Mouse (Mus musculus) c-Kit-negative CD71-positive TER-119-positive erythroid progenitor cells, embryonic 14.5 days (primary cell): ENCODE measurements around the gene St7.
"Not testable (repeated sequence)": the region's sequence is repeated elsewhere in the genome, so short reads cannot be mapped to it uniquely, and the experiment has no call there.

Source experiments
- DNase-seq: peaks from one replicate; pipeline ENCODE4 v3.0.0-alpha.2; 2013; ENCODE audit warnings: low read depth, low spot score

The St7 gene

GRCm38 (mm10) chr6:17692647-17693046 lies at the start of gene St7:
St7 (plus strand) TSS chr6:17692933.
- DNase-seq: no peak

DNA sequence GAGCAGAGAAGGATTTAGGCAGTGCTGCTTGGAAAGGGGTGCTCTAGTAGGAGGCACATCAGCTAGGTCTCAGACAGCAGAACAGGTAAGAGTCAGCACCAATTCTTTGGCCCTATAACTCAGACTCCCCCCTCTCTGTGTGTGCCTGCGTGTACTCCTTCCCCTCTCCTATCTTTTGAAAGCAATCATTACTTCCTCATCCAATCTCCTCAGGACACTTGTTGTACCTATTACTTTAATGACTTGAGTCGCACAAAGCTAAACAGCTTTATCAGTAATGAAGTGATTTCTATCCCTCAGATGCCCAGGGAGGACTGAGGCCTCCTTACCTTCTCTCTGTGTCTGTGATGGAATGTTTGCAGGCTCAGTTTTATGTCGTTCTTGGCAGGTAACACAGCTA lies 46.6 kb upstream of the St7 start:
- no peak for DNase-seq

DNA sequence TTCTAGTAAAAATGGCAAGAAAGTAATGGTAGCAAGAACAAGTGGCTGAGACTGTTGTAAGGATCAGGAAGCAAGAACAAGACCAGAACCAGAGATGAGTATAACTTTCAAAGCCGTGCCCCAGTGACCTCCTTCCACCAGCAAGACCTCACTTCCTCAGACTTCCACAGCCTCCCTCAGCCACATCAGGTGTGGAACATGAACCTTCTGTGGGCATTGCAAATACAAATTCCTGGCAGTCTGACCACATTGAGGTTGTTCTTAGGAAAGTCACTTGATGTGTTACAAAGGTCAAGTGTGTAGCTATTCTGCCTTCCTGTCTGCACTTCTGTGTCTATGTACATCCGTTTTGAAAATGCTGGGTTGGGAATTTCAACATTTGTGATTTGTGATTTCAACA lies 40.6 kb upstream of the St7 start:
- DNase-seq: no peak

- no peak for DNase-seq
Measured at GRCm38 (mm10) chr6:17655080-17655479, 37.7 kb upstream of the St7 start.

DNA sequence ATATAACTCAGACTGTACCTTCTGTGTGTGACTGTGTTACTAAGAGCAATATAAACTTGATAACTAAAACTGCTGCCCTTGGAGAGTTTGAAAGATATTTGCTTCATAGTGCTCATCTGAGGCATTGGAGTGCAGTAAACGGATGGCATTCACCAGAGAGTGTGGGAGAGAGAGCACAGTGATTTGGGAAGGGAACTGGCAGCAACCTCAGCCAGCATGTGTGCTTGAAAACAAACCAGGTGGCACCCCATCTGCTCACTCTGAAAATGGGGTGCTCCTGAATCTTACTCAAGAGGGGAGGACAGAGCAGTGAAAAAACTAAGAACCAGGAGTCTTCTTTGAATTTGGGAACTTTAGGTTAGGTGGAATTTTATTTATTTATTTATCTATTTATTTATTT lies 35.4 kb upstream of the St7 start:
- DNase-seq: no peak

GRCm38 (mm10) chr6:17665348-17665747 lies 27.4 kb upstream of the St7 start:
- no peak for DNase-seq

DNA sequence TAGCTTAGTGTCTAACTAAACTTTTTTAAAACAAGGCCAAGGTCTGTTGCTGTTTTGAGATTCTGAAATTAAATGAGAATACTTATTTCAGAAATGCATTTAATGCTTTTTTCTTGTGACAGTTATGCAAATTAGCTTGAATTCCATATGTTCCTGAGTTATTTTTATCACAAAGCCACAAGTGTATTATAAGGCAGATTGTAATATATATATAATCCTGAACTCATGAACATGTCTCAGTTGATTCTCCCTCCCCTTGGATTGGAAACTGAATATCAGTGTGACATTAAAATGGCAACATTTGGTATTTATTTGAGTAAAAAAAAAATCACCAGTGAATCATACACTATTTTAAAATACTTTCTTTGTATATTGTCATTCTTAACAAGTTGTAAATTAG lies 26.7 kb upstream of the St7 start:
- DNase-seq: no peak

DNA sequence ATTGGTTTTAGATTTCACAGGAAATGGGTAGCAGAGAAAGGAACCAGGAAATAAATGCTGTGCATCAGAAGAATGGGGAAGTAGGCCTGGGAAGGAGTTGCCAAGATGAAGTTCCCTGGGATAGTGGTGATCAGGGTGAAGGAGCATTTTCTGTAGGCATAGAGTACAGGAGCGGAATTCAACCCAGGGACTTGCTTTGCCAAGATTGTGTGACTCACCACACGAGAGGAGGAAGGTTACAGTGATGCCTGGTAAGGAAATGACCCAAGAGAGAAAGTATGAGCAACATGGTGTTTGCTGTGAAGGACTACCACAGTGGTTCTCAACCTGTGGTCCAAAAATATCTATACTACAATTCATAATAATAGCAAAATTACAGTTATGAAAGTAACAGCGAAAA lies 24.9 kb upstream of the St7 start:
- DNase-seq: no peak

DNA sequence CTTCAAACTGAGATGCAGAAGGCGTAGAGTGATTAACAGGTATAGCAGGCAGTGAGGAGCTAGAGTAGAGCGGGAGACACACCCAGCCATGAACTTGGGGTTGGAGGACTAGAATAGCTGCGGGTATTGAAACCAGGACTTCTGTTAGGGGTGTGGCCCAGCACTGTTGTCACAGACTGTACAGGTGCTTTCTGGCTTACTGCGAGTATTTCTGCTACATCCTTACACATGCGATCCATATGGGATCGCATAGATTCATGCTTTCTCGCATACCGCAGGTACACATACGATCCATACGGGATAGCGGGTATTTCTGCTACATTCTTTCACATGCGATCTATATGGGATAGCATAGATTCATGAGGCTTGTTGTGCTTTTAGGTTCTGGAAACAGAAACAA lies 24.4 kb upstream of the St7 start:
- DNase-seq: no peak

DNA sequence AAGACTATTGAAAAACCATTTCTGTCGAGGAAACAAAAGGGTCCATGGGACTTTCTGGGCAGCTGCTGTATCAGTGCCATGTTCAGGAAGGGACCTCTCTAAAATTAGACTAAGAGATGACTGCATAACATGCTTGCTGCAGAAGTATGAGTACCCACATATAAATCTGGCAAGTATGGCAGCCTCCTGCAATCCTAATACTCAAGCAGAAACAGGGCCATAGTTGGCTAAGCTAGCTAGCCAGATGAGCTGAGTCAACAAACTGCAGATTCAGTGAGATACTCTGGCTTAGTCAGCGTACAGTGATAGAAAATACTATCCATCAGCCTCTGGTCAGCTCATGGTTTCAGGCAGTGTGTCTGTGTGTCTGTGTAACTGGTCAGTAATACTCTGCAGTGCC lies 22.9 kb upstream of the St7 start:
- DNase-seq: no peak

GRCm38 (mm10) chr6:17675019-17675756 lies 17.5 kb upstream of the St7 start:
- peak; percentile 61 for DNase-seq

DNA sequence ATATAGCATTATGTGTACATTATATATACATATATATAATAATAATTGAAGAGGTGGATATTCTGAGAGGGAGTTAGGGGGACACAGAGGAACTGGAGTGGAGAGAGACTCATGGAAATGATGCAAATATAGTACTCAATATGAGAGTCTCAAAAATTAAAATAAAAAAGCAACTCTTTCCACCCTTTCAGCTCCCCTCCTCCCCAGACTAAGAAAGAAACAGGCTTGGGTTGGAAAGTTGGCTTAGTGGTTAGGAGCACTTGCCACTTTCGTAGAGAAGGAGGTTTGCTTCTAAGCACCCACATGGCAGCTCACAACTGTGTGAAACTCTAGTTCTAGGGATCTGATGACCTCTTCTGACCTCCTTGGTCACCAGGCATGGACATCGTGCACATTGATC lies 15.7 kb upstream of the St7 start:
- DNase-seq: no peak

DNA sequence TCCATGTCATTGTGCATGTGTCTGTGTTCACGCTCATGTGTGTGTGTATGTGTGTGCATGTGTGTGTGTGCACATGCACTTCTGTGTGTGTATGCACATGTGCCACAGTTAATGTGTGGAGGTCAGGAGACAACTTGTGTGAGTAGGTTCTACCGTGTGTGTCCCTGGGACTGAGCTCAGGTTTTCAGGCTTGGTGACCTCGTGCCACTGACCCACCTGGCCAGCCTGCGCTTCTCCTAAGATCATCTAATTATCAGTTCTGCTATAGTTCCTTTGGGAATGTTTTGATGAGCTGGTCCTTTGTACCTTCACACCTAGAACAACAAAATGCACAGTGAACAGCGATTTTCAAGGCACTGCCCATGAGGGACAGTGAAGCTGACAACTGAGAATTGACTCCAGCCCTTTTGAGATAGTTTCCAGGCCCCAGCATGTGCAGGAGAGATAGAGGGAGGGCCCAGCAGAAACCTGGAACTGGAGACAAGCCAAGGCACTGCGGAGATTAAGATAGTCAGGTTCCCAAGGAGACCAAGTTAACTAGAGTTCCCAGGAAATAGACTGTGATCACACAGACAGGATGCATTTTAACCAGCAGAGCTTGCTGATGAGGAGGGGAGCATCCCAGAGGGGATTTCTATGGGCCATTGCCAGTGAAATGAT lies 12.3 kb upstream of the St7 start:
- no peak for DNase-seq

DNA sequence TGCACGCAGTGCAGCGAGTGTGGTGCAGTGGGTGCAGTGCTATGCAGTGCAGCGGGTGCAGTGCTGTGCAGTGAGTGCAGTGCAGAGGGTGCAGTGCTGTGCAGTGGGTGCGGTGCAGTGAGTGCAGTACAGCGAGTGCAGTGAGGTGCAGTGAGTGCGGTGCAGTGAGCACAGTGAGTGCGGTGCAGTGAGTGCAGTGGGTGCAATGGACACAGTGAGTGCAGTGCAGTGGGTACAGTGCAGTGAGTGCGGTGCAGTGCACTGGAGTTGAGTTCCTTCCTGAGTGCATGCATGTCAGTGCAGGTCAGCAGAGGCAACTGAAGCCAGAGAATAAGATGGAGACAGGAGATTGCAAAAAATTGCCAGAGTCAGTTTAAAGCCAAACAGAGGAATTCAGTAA lies 10.9 kb upstream of the St7 start:
- no peak for DNase-seq

DNA sequence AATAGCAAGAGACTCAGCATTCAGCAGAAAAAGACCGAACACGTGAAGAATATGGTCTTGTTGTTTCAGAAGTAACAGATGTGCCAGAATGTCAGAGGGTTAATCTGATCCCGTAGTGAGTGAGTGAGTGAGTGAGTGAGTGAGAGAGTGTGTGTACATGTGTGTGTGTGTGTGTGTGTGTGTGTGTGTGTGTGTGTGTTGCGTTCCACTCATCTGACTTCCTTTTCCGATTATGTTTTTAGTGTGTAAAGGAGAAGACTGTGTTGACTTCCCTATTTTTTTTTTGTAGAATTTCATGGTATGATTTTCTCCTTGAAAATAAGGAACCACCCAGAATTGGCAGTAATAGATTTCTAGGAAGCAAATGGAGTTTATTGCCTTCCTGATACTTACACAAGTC lies 4.1 kb upstream of the St7 start:
- DNase-seq: no peak

- peak; percentile 46 for DNase-seq
Measured at GRCm38 (mm10) chr6:17693726-17694549, 1.2 kb downstream of the St7 start.

- peak; percentile 33 for DNase-seq
Measured at GRCm38 (mm10) chr6:17694550-17694951, 1.8 kb downstream of the St7 start.

DNA sequence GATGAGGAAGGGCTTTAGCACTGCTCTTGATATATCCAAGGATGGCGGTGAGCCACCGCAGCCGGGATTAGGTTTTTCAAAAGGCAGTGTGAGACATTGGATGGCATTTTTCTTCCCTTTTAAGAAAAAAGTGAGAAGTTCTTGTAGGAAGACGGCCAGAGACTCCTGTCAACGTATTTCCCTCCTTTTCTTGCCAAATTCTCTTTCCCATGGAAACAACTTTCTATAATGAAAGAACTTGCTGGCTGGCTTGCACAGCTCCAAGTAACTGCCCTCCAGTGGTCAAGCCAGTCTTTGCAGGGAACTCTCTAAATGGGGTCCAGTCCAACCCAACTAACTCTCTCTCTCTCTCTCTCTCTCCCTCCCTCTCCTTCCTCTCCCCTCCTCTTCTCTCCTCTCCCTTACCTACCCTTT lies 3.6 kb downstream of the St7 start:
- no peak for DNase-seq

- DNase-seq: no peak
Measured at GRCm38 (mm10) chr6:17700936-17701612, 8.3 kb downstream of the St7 start.

DNA sequence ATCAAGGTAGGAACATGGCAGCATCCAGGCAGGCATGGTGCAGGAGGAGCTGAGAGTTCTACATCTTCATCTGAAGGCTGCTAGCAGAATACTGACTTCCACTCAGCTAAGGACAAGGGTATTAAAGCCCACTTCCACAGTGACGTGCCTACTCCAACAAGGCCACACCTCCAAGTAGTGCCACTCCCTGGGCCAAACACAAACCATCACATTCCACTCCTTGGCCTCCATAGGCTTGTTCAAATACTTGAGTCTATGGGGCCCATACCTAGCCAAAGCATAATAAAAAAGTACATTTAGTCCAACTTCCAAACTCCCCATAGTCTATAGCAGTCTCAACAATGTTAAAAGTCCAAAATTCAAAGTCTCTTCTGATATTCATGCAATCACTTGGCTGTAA lies 11.3 kb downstream of the St7 start:
- not testable (repeated sequence) for DNase-seq

GRCm38 (mm10) chr6:17705973-17706372 lies 13.2 kb downstream of the St7 start:
- no peak for DNase-seq

DNA sequence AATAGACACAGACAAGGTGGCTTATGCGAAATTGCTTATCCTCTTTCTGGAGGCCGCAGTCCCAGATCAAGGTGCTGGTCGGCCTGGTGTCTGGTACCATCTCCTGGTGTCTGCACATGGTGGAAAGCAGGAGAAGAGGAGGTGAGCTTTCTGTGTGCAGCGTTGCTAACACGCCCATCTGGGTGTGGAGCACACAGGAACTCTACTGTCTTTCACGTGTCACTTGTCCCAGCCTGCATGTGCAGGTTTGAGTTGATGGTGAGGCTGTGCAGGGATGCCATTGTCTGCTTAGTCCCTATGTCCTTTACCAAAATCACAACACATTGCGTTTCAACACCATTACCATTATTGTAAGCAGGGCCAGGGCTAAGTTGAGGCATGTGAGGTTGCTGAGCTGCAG lies 26.2 kb downstream of the St7 start:
- no peak for DNase-seq
